ENCODE assay signal across 22 mouse cellular contexts in the genomic region with DNA sequence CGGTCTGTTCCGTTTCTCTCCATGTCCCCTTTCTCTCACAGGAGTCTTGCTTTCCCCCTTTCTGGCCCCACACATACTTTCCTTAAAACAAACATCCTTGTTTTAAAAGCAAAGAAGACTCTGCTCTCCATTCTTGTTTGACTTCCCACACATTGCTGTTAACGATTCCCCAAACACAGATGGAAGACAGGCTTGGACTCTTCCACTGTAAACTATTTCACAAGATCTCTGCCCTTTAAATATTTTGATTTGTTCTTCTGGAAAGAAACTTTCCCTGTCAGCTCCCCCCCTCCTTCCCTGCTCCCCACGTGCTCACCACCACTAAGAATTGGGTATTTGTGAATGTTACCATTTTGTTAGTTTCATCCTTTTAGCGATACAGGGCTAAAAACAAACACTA. TPM values are rescaled to one million over a fixed set of nuclear protein-coding genes. Genes with fewer than 3 reads are reported as not detected.
DNase-seq lines count a peak whose midpoint lies in the region; ATAC-seq and TF ChIP-seq lines count a peak whose summit lies in the region.
"Had no signal": no experiment of that assay in that cellular context is flagged by ENCODE, and none has a peak within 500 bp of the region (broad histone marks: within the 10 kb centered on the region; RNA-seq: fewer than 3 reads in every experiment).

No protein-coding gene starts in this region.

- H3K9me3 ChIP-seq in liver, embryonic 16.5 days (replicated peaks; ENCODE audit: control insufficient read depth, low read length) = no peaks in the 10 kb centered on the region
- H3K9me3 ChIP-seq in liver, embryonic 12.5 days (replicated peaks) = no peaks in the 10 kb centered on the region
- no peaks in the 10 kb centered on the region for H3K9me3 ChIP-seq in lung, postnatal 0 days (ENCODE audit: low read length)
- H3K9me3 ChIP-seq: embryonic facial prominence, embryonic 15.5 days; forebrain, embryonic 10.5 days; heart, embryonic 13.5 days had no signal

- no peak overlapping the region for H3K9ac ChIP-seq in liver, embryonic 16.5 days (ENCODE audit: low read depth, low read length)
- no peak overlapping the region for H3K9ac ChIP-seq in liver, embryonic 12.5 days
- H3K9ac ChIP-seq in lung, postnatal 0 days (replicated peaks; ENCODE audit: low read depth) = no peak overlapping the region
- H3K9ac ChIP-seq: embryonic facial prominence, embryonic 15.5 days; heart, embryonic 13.5 days had no signal

- no peaks in the 10 kb centered on the region for H3K36me3 ChIP-seq in liver, embryonic 16.5 days (ENCODE audit: control insufficient read depth, insufficient read depth)
- no peaks in the 10 kb centered on the region for H3K36me3 ChIP-seq in liver, embryonic 12.5 days
- no peaks in the 10 kb centered on the region for H3K36me3 ChIP-seq in lung, postnatal 0 days (ENCODE audit: insufficient read depth, low read length)
- H3K36me3 ChIP-seq: embryonic facial prominence, embryonic 15.5 days; forebrain, embryonic 10.5 days; heart, embryonic 13.5 days had no signal

- no peak overlapping the region for H3K27ac ChIP-seq in liver, embryonic 16.5 days (ENCODE audit: low read length)
- H3K27ac ChIP-seq in liver, embryonic 12.5 days = no peak overlapping the region
- no peak overlapping the region for H3K27ac ChIP-seq in lung, postnatal 0 days (ENCODE audit: low read length)
- H3K27ac ChIP-seq: embryonic facial prominence, embryonic 15.5 days; forebrain, embryonic 10.5 days; gastrocnemius, adult 2 months; heart, embryonic 13.5 days had no signal

- no peak for TF ChIP-seq POLR2A in lung, adult 2 months (IDR thresholded peaks at IDR 0.05; ENCODE audit: borderline replicate concordance, extremely low read depth, low read depth, low read length)

- TF ChIP-seq CTCF in lung, postnatal 0 days (IDR thresholded peaks at IDR 0.05) = no peak
- no peak for TF ChIP-seq CTCF in lung, adult 2 months (IDR thresholded peaks at IDR 0.05; ENCODE audit: insufficient read depth, low read length)

- H3K4me1 ChIP-seq in liver, embryonic 16.5 days (ENCODE audit: control insufficient read depth, low read depth, low read length) = no peaks in the 10 kb centered on the region
- no peaks in the 10 kb centered on the region for H3K4me1 ChIP-seq in liver, embryonic 12.5 days
- H3K4me1 ChIP-seq in lung, postnatal 0 days (ENCODE audit: insufficient read depth, low read depth, low read length) = no peaks in the 10 kb centered on the region
- no peaks in the 10 kb centered on the region for H3K4me1 ChIP-seq in lung, adult 2 months (ENCODE audit: control insufficient read depth, insufficient read depth, low read length)
- H3K4me1 ChIP-seq: embryonic facial prominence, embryonic 15.5 days; forebrain, embryonic 10.5 days; heart, embryonic 13.5 days had no signal

- H3K4me3 ChIP-seq in liver, embryonic 16.5 days (ENCODE audit: low read depth, low read length) = no peak overlapping the region
- H3K4me3 ChIP-seq in liver, embryonic 12.5 days = no peak overlapping the region
- H3K4me3 ChIP-seq in lung, postnatal 0 days (ENCODE audit: low read depth, low read length) = no peak overlapping the region
- no peak overlapping the region for H3K4me3 ChIP-seq in lung, adult 2 months (replicated peaks; ENCODE audit: extremely low read depth, low read depth, low read length)
- H3K4me3 ChIP-seq: embryonic facial prominence, embryonic 15.5 days; erythroblast, embryonic 14.5 days; forebrain, embryonic 10.5 days; gastrocnemius, adult 2 months; heart, embryonic 13.5 days had no signal

- 0 out of 2 replicates have a peak overlapping the region, but pooled peaks have one; percentile 4 for H3K4me2 ChIP-seq in liver, embryonic 16.5 days (ENCODE audit: low read depth, low read length)
- H3K4me2 ChIP-seq in liver, embryonic 12.5 days = no peak overlapping the region
- no peak overlapping the region for H3K4me2 ChIP-seq in lung, postnatal 0 days (replicated peaks; ENCODE audit: low read depth, low read length)
- H3K4me2 ChIP-seq: embryonic facial prominence, embryonic 15.5 days; heart, embryonic 13.5 days had no signal

- no peaks in the 10 kb centered on the region for H3K27me3 ChIP-seq in liver, embryonic 16.5 days (ENCODE audit: control insufficient read depth, insufficient read depth, low read depth, low read length)
- no peaks in the 10 kb centered on the region for H3K27me3 ChIP-seq in liver, embryonic 12.5 days (replicated peaks)
- no peaks in the 10 kb centered on the region for H3K27me3 ChIP-seq in lung, postnatal 0 days (replicated peaks; ENCODE audit: insufficient read depth, low read length)
- H3K27me3 ChIP-seq: embryonic facial prominence, embryonic 15.5 days; heart, embryonic 13.5 days had no signal

- ATAC-seq in liver, embryonic 16.5 days (ENCODE audit: low read depth) = peak; percentile 69
- ATAC-seq in liver, embryonic 12.5 days = no peak
- ATAC-seq in lung, postnatal 0 days = no peak
- ATAC-seq in megakaryocyte-erythroid progenitor cell, adult 5-6 weeks (replicated peaks; ENCODE audit: low FRiP score, low TSS enrichment, poor library complexity, severe bottlenecking) = no peak
- ATAC-seq: forebrain, embryonic 14.5 days had no signal

- peak; percentile 27 for DNase-seq in embryo, embryonic 11 days
- no peak for DNase-seq in embryo, embryonic 9.5 days (ENCODE audit: extremely low spot score)
- DNase-seq in lung, postnatal 0 days (ENCODE audit: low spot score) = peak; percentile 19
- no peak for DNase-seq in lung, adult 2 months
- peak; percentile 5 for DNase-seq in yolk sac, embryonic 10.5 days (ENCODE audit: low spot score)
- DNase-seq: adrenal gland, postnatal 10 days; cerebellum, adult 11 months; cerebellum, adult 8-10 months; cerebellum, postnatal 14 days; gastrocnemius, adult 2 months; gastrocnemius, postnatal 25 days; heart, adult 11 months; heart, postnatal 36 days had no signal

- 47% methylated on average over 5 of the region's 5 CpGs for WGBS in liver, embryonic 16.5 days (ENCODE audit: insufficient replicate concordance)
- WGBS in liver, embryonic 12.5 days (ENCODE audit: insufficient replicate concordance) = 61% methylated on average over 5 of the region's 5 CpGs
- 21% methylated on average over 5 of the region's 5 CpGs for WGBS in lung, postnatal 0 days
- 42% methylated on average over 5 of the region's 5 CpGs for WGBS in lung, adult 2 months

- TF ChIP-seq EP300 in lung, postnatal 0 days (IDR thresholded peaks at IDR 0.05) = no peak

RNA-seq across cellular contexts. Expression of a gene that starts 49.2 kb away (rescaled TPM):
- polyA plus RNA-seq in liver, embryonic 16.5 days (2015; fragmentation: Nextera tagmentation; extraction: Ambion mirVana) = 1.1 and 1.2 TPM in 2 replicates
- polyA plus RNA-seq in liver, embryonic 12.5 days (2016; fragmentation: Nextera tagmentation; extraction: Ambion mirVana) = 2.9 and 4.6 TPM in 2 replicates
- polyA plus RNA-seq in lung, postnatal 0 days (2015; fragmentation: Nextera tagmentation; extraction: Ambion mirVana) = 12.1 and 12.3 TPM in 2 replicates
- 2.1 and 2.9 TPM in 2 replicates for polyA plus RNA-seq in lung, adult 2 months (2012; rRNA removed)
- 0.76 and 0.79 TPM in 2 replicates for total RNA-seq in megakaryocyte-erythroid progenitor cell, adult 5-6 weeks (2014; fragmentation: Nextera tagmentation)
- total RNA-seq in megakaryocyte-erythroid progenitor cell, adult 5-6 weeks (2017) = 0.19 TPM in 1 of 2 replicates, not detected in the other
- total RNA-seq: MEL had no signal
- polyA plus RNA-seq: erythroblast, embryonic 14.5 days had no signal

Comparison
In these comparisons a context has a peak if more than half of its experiments do, and no peak if none do; other contexts are left out.
1. DNase-seq: peak in embryo, embryonic 11 days (single experiment), lung, postnatal 0 days (single experiment) and yolk sac, embryonic 10.5 days (single experiment); none in embryo, embryonic 9.5 days (single experiment) and lung, adult 2 months (single experiment).